Mouse (Mus musculus): ENCODE results near the gene Kdsr. TPM values are rescaled to one million over a fixed set of nuclear protein-coding genes. Genes with fewer than 3 reads are reported as not detected.
"Not testable (repeated sequence)": the region's sequence is repeated elsewhere in the genome, so short reads cannot be mapped to it uniquely, and the experiment has no call there.

Kdsr gene
- polyA plus RNA-seq, 1 experiment from 2014 or later = 13.4 TPM

GRCm38 (mm10) chr1:106748555-106749315, 10.8 kb downstream of the Kdsr start:
- no peak overlapping the region for H3K27ac ChIP-seq (replicated peaks; ENCODE audit: low read depth, low read length)
- no peak for DNase-seq (ENCODE audit: low spot score)
- ATAC-seq (ENCODE audit: low read depth) = no peak
- WGBS = 92% methylated on average over 6 of the region's 6 CpGs
- no peaks in the 10 kb centered on the region for H3K9me3 ChIP-seq (ENCODE audit: control insufficient read depth, low read length)
- H3K4me1 ChIP-seq (ENCODE audit: control insufficient read depth, insufficient read depth, low read length) = no peaks in the 10 kb centered on the region
- H3K4me3 ChIP-seq (ENCODE audit: low read depth, low read length) = no peak overlapping the region
- H3K27me3 ChIP-seq (replicated peaks; ENCODE audit: control insufficient read depth, insufficient read depth, low read length) = no peaks in the 10 kb centered on the region
- H3K4me2 ChIP-seq (ENCODE audit: low read depth, low read length) = no peak overlapping the region
- peaks cover 54% of the 10 kb centered on the region for H3K36me3 ChIP-seq (ENCODE audit: control insufficient read depth, insufficient read depth, low read length)
- no peak overlapping the region for H3K9ac ChIP-seq (ENCODE audit: low read depth, low read length)

GRCm38 (mm10) chr1:106742980-106743379, 16.5 kb downstream of the Kdsr start:
- Histone ChIP-seq H3K4me2 (ENCODE audit: low read depth, low read length) (no peak overlapping the region), H3K9me3 (ENCODE audit: control insufficient read depth, low read length) (no peaks in the 10 kb centered on the region), H3K27ac (replicated peaks; ENCODE audit: low read depth, low read length) (no peak overlapping the region), H3K9ac (ENCODE audit: low read depth, low read length) (no peak overlapping the region), H3K27me3 (replicated peaks; ENCODE audit: control insufficient read depth, insufficient read depth, low read length) (no peaks in the 10 kb centered on the region), H3K36me3 (ENCODE audit: control insufficient read depth, insufficient read depth, low read length) (peaks cover 54% of the 10 kb centered on the region), H3K4me1 (ENCODE audit: control insufficient read depth, insufficient read depth, low read length) (no peaks in the 10 kb centered on the region), H3K4me3 (ENCODE audit: low read depth, low read length) (no peak overlapping the region)
- WGBS = 89% methylated on average over 6 of the region's 6 CpGs
- ATAC-seq (ENCODE audit: low read depth) (no peak), DNase-seq (ENCODE audit: low spot score) (no peak)

- Histone ChIP-seq H3K4me3 (ENCODE audit: low read depth, low read length) (no peak overlapping the region), H3K27me3 (replicated peaks; ENCODE audit: control insufficient read depth, insufficient read depth, low read length) (no peaks in the 10 kb centered on the region), H3K9me3 (ENCODE audit: control insufficient read depth, low read length) (no peaks in the 10 kb centered on the region), H3K27ac (replicated peaks; ENCODE audit: low read depth, low read length) (no peak overlapping the region), H3K9ac (ENCODE audit: low read depth, low read length) (no peak overlapping the region), H3K4me1 (ENCODE audit: control insufficient read depth, insufficient read depth, low read length) (no peaks in the 10 kb centered on the region), H3K4me2 (ENCODE audit: low read depth, low read length) (no peak overlapping the region), H3K36me3 (ENCODE audit: control insufficient read depth, insufficient read depth, low read length) (peaks cover 39% of the 10 kb centered on the region; the same call in 1 of the 2 replicates)
- ATAC-seq (ENCODE audit: low read depth) = no peak
- no peak for DNase-seq (ENCODE audit: low spot score)
- WGBS = 94% methylated on average over 4 of the region's 4 CpGs
Observed at GRCm38 (mm10) chr1:106740735-106741134, 18.8 kb downstream of the Kdsr start.

GRCm38 (mm10) chr1:106739810-106740209, 19.7 kb downstream of the Kdsr start:
- no peak overlapping the region for H3K9ac ChIP-seq (ENCODE audit: low read depth, low read length)
- no peaks in the 10 kb centered on the region for H3K9me3 ChIP-seq (ENCODE audit: control insufficient read depth, low read length)
- no peaks in the 10 kb centered on the region for H3K4me1 ChIP-seq (ENCODE audit: control insufficient read depth, insufficient read depth, low read length)
- H3K27me3 ChIP-seq (replicated peaks; ENCODE audit: control insufficient read depth, insufficient read depth, low read length) = no peaks in the 10 kb centered on the region
- DNase-seq (ENCODE audit: low spot score) = no peak
- no peak for ATAC-seq (ENCODE audit: low read depth)
- no peak overlapping the region for H3K4me2 ChIP-seq (ENCODE audit: low read depth, low read length)
- no peak overlapping the region for H3K27ac ChIP-seq (replicated peaks; ENCODE audit: low read depth, low read length)
- peaks cover 34% of the 10 kb centered on the region; the same call in 1 of the 2 replicates for H3K36me3 ChIP-seq (ENCODE audit: control insufficient read depth, insufficient read depth, low read length)
- 92% methylated on average over 5 of the region's 5 CpGs for WGBS
- H3K4me3 ChIP-seq (ENCODE audit: low read depth, low read length) = no peak overlapping the region

- H3K36me3 ChIP-seq (ENCODE audit: control insufficient read depth, insufficient read depth, low read length) = peaks cover 41% of the 10 kb centered on the region; the same call in 1 of the 2 replicates
- H3K4me3 ChIP-seq (ENCODE audit: low read depth, low read length) = no peak overlapping the region
- ATAC-seq (ENCODE audit: low read depth) = no peak
- H3K27me3 ChIP-seq (replicated peaks; ENCODE audit: control insufficient read depth, insufficient read depth, low read length) = no peaks in the 10 kb centered on the region
- no peak overlapping the region for H3K4me2 ChIP-seq (ENCODE audit: low read depth, low read length)
- H3K4me1 ChIP-seq (ENCODE audit: control insufficient read depth, insufficient read depth, low read length) = no peaks in the 10 kb centered on the region
- H3K27ac ChIP-seq (replicated peaks; ENCODE audit: low read depth, low read length) = no peak overlapping the region
- no peak overlapping the region for H3K9ac ChIP-seq (ENCODE audit: low read depth, low read length)
- DNase-seq (ENCODE audit: low spot score) = no peak
- WGBS = 87% methylated on average over 3 of the region's 3 CpGs
- H3K9me3 ChIP-seq (ENCODE audit: control insufficient read depth, low read length) = no peaks in the 10 kb centered on the region
Observed at GRCm38 (mm10) chr1:106738092-106738491, 21.4 kb downstream of the Kdsr start.

GRCm38 (mm10) chr1:106736211-106736610, 23.3 kb downstream of the Kdsr start:
- Histone ChIP-seq H3K4me3 (ENCODE audit: low read depth, low read length) (no peak overlapping the region), H3K4me1 (ENCODE audit: control insufficient read depth, insufficient read depth, low read length) (no peaks in the 10 kb centered on the region), H3K9me3 (ENCODE audit: control insufficient read depth, low read length) (no peaks in the 10 kb centered on the region), H3K4me2 (ENCODE audit: low read depth, low read length) (no peak overlapping the region), H3K27me3 (replicated peaks; ENCODE audit: control insufficient read depth, insufficient read depth, low read length) (no peaks in the 10 kb centered on the region), H3K27ac (replicated peaks; ENCODE audit: low read depth, low read length) (no peak overlapping the region), H3K36me3 (ENCODE audit: control insufficient read depth, insufficient read depth, low read length) (0 out of 2 replicates have a peak, but pooled peaks cover 36% of the 10 kb centered on the region), H3K9ac (ENCODE audit: low read depth, low read length) (no peak overlapping the region)
- ATAC-seq (ENCODE audit: low read depth) = no peak
- no peak for DNase-seq (ENCODE audit: low spot score)
- 93% methylated on average over 8 of the region's 8 CpGs for WGBS

- no peaks in the 10 kb centered on the region for H3K9me3 ChIP-seq (ENCODE audit: control insufficient read depth, low read length)
- WGBS = 40% methylated on average over 2 of the region's 2 CpGs
- no peak overlapping the region for H3K4me2 ChIP-seq (ENCODE audit: low read depth, low read length)
- H3K9ac ChIP-seq (ENCODE audit: low read depth, low read length) = no peak overlapping the region
- ATAC-seq (ENCODE audit: low read depth) (no peak), DNase-seq (ENCODE audit: low spot score) (no peak)
- H3K27ac ChIP-seq (replicated peaks; ENCODE audit: low read depth, low read length) = no peak overlapping the region
- H3K4me3 ChIP-seq (ENCODE audit: low read depth, low read length) = no peak overlapping the region
- H3K4me1 ChIP-seq (ENCODE audit: control insufficient read depth, insufficient read depth, low read length) = no peaks in the 10 kb centered on the region
- 0 out of 2 replicates have a peak, but pooled peaks cover 31% of the 10 kb centered on the region for H3K36me3 ChIP-seq (ENCODE audit: control insufficient read depth, insufficient read depth, low read length)
- no peaks in the 10 kb centered on the region for H3K27me3 ChIP-seq (replicated peaks; ENCODE audit: control insufficient read depth, insufficient read depth, low read length)
Observed at GRCm38 (mm10) chr1:106735586-106735985, 23.9 kb downstream of the Kdsr start.

- Histone ChIP-seq H3K27ac (replicated peaks; ENCODE audit: low read depth, low read length) (no peak overlapping the region), H3K4me1 (ENCODE audit: control insufficient read depth, insufficient read depth, low read length) (no peaks in the 10 kb centered on the region), H3K36me3 (ENCODE audit: control insufficient read depth, insufficient read depth, low read length) (0 out of 2 replicates have a peak, but pooled peaks cover 4% of the 10 kb centered on the region), H3K4me2 (ENCODE audit: low read depth, low read length) (no peak overlapping the region), H3K27me3 (replicated peaks; ENCODE audit: control insufficient read depth, insufficient read depth, low read length) (no peaks in the 10 kb centered on the region), H3K9ac (ENCODE audit: low read depth, low read length) (no peak overlapping the region), H3K4me3 (ENCODE audit: low read depth, low read length) (no peak overlapping the region), H3K9me3 (ENCODE audit: control insufficient read depth, low read length) (no peaks in the 10 kb centered on the region)
- WGBS = 30% methylated on average over 5 of the region's 5 CpGs
- ATAC-seq (ENCODE audit: low read depth) (no peak), DNase-seq (ENCODE audit: low spot score) (no peak)
Observed at GRCm38 (mm10) chr1:106722061-106722460, 37.5 kb downstream of the Kdsr start.

GRCm38 (mm10) chr1:106717736-106718135, 41.8 kb downstream of the Kdsr start:
- not testable (repeated sequence) for H3K27ac ChIP-seq (replicated peaks; ENCODE audit: low read depth, low read length); H3K4me1 ChIP-seq (ENCODE audit: control insufficient read depth, insufficient read depth, low read length); ATAC-seq (ENCODE audit: low read depth); H3K4me3 ChIP-seq (ENCODE audit: low read depth, low read length); H3K9ac ChIP-seq (ENCODE audit: low read depth, low read length); DNase-seq (ENCODE audit: low spot score); H3K27me3 ChIP-seq (replicated peaks; ENCODE audit: control insufficient read depth, insufficient read depth, low read length); H3K9me3 ChIP-seq (ENCODE audit: control insufficient read depth, low read length); H3K4me2 ChIP-seq (ENCODE audit: low read depth, low read length); H3K36me3 ChIP-seq (ENCODE audit: control insufficient read depth, insufficient read depth, low read length)
- WGBS = 71% methylated on average over 7 of the region's 7 CpGs

All from embryonic facial prominence, embryonic 14.5 days (tissue).